ENCODE assay signal across 8 mouse cellular contexts in genomic region chr4:144906001-144906889, GRCm38 (mm10). TPM values are rescaled to one million over a fixed set of nuclear protein-coding genes. Genes with fewer than 3 reads are reported as not detected.
DNase-seq lines count a peak whose midpoint lies in the region; ATAC-seq and TF ChIP-seq lines count a peak whose summit lies in the region.

No protein-coding gene starts in this region.

- H3K36me3 ChIP-seq in hindbrain, embryonic 15.5 days = no peaks in the 10 kb centered on the region
- no peaks in the 10 kb centered on the region for H3K36me3 ChIP-seq in liver, embryonic 14.5 days (replicated peaks; ENCODE audit: control insufficient read depth, insufficient read depth, low read depth)
- no peaks in the 10 kb centered on the region; the same call in 1 of the 2 replicates for H3K36me3 ChIP-seq in small intestine, adult 2 months (ENCODE audit: control insufficient read depth, insufficient read depth, low read length)

- TF ChIP-seq CTCF in liver, embryonic 14.5 days (IDR thresholded peaks at IDR 0.05; ENCODE audit: low read depth) = peak; percentile 22; the same call in 1 of the 2 replicates
- no peak for TF ChIP-seq CTCF in small intestine, adult 2 months (IDR thresholded peaks at IDR 0.05; ENCODE audit: extremely low read depth, insufficient read length, insufficient replicate concordance, low read depth, low read length)

- TF ChIP-seq POLR2A in small intestine, adult 2 months (IDR thresholded peaks at IDR 0.05; ENCODE audit: low read depth, low read length) = no peak

- no peaks in the 10 kb centered on the region for H3K27me3 ChIP-seq in hindbrain, embryonic 15.5 days
- H3K27me3 ChIP-seq in liver, embryonic 14.5 days (ENCODE audit: control insufficient read depth, insufficient read depth, low read length) = no peaks in the 10 kb centered on the region
- H3K27me3 ChIP-seq in small intestine, adult 2 months (ENCODE audit: control insufficient read depth, insufficient read depth, low read length) = no peaks in the 10 kb centered on the region

- no peak overlapping the region for H3K27ac ChIP-seq in hindbrain, embryonic 15.5 days (replicated peaks)
- no peak overlapping the region for H3K27ac ChIP-seq in liver, embryonic 14.5 days
- peak overlapping the region; percentile 42 for H3K27ac ChIP-seq in small intestine, adult 2 months (ENCODE audit: insufficient read depth, low read depth, low read length)

- H3K9me3 ChIP-seq in hindbrain, embryonic 15.5 days = no peaks in the 10 kb centered on the region
- H3K9me3 ChIP-seq in liver, embryonic 14.5 days (ENCODE audit: control insufficient read depth, low read length) = no peaks in the 10 kb centered on the region

- no peak overlapping the region for H3K9ac ChIP-seq in hindbrain, embryonic 15.5 days
- H3K9ac ChIP-seq in liver, embryonic 14.5 days (replicated peaks) = no peak overlapping the region

- H3K4me1 ChIP-seq in hindbrain, embryonic 15.5 days (replicated peaks) = 0 out of 2 replicates have a peak, but pooled peaks cover 4% of the 10 kb centered on the region
- H3K4me1 ChIP-seq in liver, embryonic 14.5 days (replicated peaks; ENCODE audit: control insufficient read depth in 2 of 2, insufficient read depth in 2 of 2, low read length in 1 of 2) = peaks cover 22 to 57% of the 10 kb centered on the region in 2 experiments
- H3K4me1 ChIP-seq in small intestine, adult 2 months (ENCODE audit: control insufficient read depth, insufficient read depth, insufficient read length, low read length) = peaks cover 57% of the 10 kb centered on the region

- H3K4me3 ChIP-seq in hindbrain, embryonic 15.5 days = no peak overlapping the region
- H3K4me3 ChIP-seq in liver, embryonic 14.5 days (ENCODE audit: insufficient read depth in 1 of 2, low read depth in 2 of 2, low read length in 2 of 2) = no peak overlapping the region
- H3K4me3 ChIP-seq in small intestine, adult 2 months (ENCODE audit: low read depth, low read length) = no peak overlapping the region

- TF ChIP-seq EP300 in liver, embryonic 14.5 days (IDR thresholded peaks at IDR 0.05; ENCODE audit: low read depth) = no peak

- 86% methylated on average over 8 of the region's 8 CpGs for WGBS in hindbrain, embryonic 15.5 days
- WGBS in liver, embryonic 14.5 days (ENCODE audit: insufficient replicate concordance) = 27% methylated on average over 8 of the region's 8 CpGs
- 62% methylated on average over 8 of the region's 8 CpGs for WGBS in small intestine, adult 2 months

- DNase-seq in ovary, postnatal 36 days (ENCODE audit: low spot score) = peak; percentile 48
- no peak for DNase-seq in ovary, adult 18-20 months (ENCODE audit: low spot score)
- DNase-seq in gastrocnemius, adult 18-20 months (ENCODE audit: low spot score) = peak; percentile 71
- DNase-seq in liver, embryonic 14.5 days (ENCODE audit: low read depth in 3 of 3, low spot score in 3 of 3) = no peak
- DNase-seq in frontal cortex, adult 2 months (ENCODE audit: extremely low spot score in 1 of 2, low spot score in 1 of 2) = no peak
- no peak for DNase-seq in embryo, embryonic 11 days

- no peak overlapping the region for H3K4me2 ChIP-seq in hindbrain, embryonic 15.5 days
- no peak overlapping the region for H3K4me2 ChIP-seq in liver, embryonic 14.5 days (ENCODE audit: low read depth)

- peak; percentile 28; the same call in 1 of the 2 replicates for ATAC-seq in hindbrain, embryonic 15.5 days (ENCODE audit: low FRiP score, low read depth)
- peak; percentile 40 for ATAC-seq in liver, embryonic 14.5 days (ENCODE audit: insufficient read depth)

RNA-seq across cellular contexts. Expression of gene Dhrs3, which starts 13.6 kb away (rescaled TPM):
- total RNA-seq in gastrocnemius, adult 18-20 months (2021) = 10 to 100 TPM; 41.1 to 43.1 TPM
- polyA plus RNA-seq in hindbrain, embryonic 15.5 days (2015; fragmentation: Nextera tagmentation; extraction: Ambion mirVana) = 46.5 and 59.9 TPM in 2 replicates
- polyA plus RNA-seq in liver, embryonic 14.5 days (2012; rRNA removed) = 12.5 and 15.8 TPM in 2 replicates
- 21.3 and 23.9 TPM in 2 replicates for polyA plus RNA-seq in liver, embryonic 14.5 days (2014; fragmentation: Nextera tagmentation; extraction: Ambion mirVana)
- 30.7 and 71.2 TPM in 2 replicates for polyA plus RNA-seq in small intestine, adult 2 months (2012; rRNA removed)
- polyA plus RNA-seq in frontal cortex, adult 2 months (2012; rRNA removed) = 26.4 and 28.0 TPM in 2 replicates

Comparison
In these comparisons a context has a peak if more than half of its experiments do, and no peak if none do; other contexts are left out.
1. DNase-seq: peak in ovary, postnatal 36 days (single experiment) and gastrocnemius, adult 18-20 months (single experiment); none in ovary, adult 18-20 months (single experiment), liver, embryonic 14.5 days (0 of 3), frontal cortex, adult 2 months (0 of 2) and embryo, embryonic 11 days (single experiment).